Mouse (Mus musculus) fibroblast of lung, adult 2 months (primary cell): ENCODE measurements around the gene Gm20547.

Source experiments
- DNase-seq: peaks from one replicate; pipeline ENCODE4 v3.0.0-alpha.2; 2011; ENCODE audit warnings: low read depth

Gm20547 gene

GRCm38 (mm10) chr17:34896366-34896765, 14.5 kb upstream of the Gm20547 start:
- no peak for DNase-seq

- DNase-seq = no peak
These were observed 13.9 kb upstream of the Gm20547 start for GRCm38 (mm10) chr17:34895724-34896123.

DNA sequence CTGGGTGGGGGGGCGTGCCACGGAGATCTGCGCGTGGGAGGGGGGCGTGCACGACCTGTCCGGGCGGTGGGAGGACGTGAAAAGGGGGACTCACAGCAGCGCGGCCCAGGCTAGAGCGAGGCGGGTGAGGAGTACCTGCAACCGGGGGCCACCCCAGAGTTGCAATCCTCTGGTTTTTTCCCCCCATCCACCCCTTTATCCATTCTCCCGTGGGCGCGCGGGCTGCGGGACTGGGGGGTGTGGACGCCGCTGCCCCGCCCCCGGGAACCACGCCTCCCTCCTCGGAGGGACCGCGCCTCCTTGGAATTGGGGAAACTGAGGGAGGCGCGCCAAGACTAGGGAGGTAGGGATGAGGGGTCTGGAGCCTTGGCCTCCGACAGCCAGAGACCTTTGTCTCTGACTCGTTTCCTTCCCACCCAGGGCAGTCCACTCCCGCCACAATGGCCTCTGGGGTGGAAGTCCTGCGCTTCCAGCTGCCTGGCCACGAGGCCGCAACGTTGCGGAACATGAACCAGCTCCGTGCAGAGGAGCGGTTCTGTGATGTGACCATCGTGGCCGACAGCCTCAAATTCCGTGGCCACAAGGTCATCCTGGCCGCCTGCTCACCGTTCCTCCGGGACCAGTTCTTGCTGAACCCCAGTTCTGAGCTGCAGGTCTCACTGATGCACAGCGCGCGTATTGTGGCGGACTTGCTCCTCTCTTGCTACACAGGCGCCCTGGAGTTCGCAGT, 13.1 kb upstream of the Gm20547 start:
- DNase-seq = no peak

GRCm38 (mm10) chr17:34894074-34894597, 12.3 kb upstream of the Gm20547 start:
- DNase-seq = peak; percentile 79

DNA sequence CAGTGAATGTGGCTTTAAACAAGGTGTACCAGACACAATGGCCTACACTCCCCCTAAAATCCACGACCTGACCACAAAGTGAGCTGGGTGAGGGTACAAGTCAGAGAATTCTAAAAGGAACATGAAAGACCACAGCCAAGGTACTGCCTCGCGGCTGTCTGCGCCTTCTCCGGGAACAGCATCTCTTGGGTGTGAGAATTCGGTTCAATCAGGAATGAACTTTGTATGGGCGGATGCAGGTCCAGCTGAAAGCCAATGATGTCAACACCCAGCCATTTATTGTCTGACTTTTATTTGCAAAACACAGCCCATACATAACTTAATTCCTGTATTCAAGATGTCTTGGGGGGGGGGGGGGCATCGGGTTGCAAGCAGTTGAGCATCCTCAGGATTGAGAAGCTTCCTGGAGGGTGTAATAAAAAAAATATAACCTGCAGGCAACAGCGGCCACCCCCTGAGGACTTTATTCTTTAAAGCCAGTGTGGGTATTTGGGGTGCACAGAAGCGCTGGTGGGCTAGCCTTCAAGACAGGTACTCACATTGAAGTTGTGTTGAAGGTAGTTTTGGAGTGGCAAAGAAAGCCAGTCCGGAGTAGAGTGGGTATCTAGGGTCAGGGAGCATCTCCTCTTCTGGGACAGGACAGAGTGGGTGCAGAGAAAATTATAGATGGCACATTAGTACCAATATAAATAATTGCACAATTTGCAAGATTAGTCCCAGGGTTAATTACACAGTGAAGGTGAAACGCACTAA, 11.4 kb upstream of the Gm20547 start:
- DNase-seq = no peak

- DNase-seq = no peak
These were observed 9.5 kb upstream of the Gm20547 start for GRCm38 (mm10) chr17:34891377-34891776.

DNA sequence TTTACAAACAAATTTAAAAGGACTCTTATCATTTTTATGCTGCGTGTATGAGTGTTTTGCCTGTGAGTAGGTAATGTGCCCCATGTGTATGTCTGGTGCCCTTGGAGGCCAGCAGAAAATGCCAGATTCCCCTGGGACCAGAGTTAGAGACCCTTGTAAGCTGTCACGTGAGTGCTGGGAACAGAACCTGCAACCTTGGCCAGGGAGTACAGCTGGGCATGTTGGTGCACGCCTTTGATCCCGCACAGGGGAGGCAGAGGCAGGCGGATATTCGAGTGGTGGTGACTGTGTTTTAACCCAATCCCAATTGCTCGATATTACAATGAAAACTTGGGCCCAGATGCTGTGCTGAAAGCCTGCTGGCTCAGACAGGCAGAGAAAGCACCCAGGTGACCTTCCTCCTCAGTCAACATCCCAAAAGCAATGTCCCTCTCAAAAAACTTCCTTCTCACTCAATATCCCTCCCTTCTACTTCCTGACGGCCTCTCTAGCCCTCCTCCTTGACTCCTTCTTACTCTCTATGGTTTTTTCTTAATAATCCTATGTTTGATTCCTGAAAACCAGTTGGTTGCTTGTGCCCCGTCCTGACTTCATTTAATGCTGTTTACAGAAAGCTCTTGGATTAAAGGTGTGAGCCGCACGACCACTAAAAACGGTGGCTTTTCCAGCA, 8.4 kb upstream of the Gm20547 start:
- DNase-seq = no peak

GRCm38 (mm10) chr17:34887942-34888341, 6.1 kb upstream of the Gm20547 start:
- no peak for DNase-seq

DNA sequence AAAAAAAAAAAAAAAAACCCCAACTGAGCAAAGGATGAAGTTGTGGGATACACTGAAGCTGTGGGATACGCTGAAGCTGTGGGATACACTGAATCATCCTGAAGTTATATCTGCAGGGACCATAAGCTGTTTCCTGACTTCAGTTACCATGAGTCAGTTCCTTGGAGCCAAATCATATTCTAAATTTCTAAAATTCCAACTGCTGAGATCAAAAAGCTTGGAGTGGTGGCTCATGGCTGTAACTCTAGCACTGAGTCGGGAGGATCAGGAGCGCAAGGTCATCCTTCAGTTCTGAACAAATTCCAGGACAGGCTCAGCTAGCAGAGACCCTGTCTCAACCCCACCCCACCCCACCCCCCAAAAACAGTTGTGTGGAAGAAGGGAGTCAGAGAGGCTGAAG, 3.8 kb upstream of the Gm20547 start:
- no peak for DNase-seq

DNA sequence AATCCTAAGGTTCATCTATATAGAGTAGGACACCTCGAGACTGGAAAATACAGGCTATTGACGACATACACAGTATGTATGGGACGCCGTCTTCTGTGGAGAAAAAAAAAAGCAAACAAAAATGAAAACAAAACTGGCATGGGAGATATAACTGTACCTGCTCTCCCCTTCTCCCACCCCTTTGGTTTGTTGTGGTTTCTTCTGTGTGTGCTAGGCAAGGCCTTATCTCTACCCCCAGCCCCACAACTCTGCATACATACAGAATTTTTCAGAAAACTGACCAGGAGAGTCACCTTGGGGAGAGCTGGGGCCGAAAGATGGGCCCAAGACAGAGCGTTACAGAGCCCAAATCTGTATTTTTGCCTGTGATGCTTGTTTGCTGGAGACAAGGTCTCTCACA, 2.9 kb upstream of the Gm20547 start:
- no peak for DNase-seq

- no peak for DNase-seq
These were observed 1.5 kb upstream of the Gm20547 start for GRCm38 (mm10) chr17:34883332-34883731.

DNA sequence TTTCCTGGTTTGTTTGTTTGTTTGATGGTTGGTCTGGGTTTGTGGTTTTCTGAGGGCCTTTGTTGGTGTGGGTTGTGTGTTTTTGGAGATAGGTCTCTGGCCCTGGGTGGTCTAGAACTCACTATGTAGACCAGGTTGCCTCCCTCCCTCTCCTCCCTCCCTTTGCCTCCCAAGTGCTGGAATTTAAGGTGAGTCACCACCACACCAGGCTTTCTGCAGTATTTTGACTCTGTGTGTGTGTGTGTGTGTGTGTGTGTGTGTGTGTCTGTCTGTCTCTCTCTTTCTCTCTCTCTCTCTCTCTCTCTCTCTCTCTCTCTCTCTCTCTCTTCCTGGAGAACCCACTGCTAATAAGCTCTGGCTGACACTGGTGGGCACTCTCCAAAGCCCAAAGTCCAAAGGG, 676 bp downstream of the Gm20547 start:
- no peak for DNase-seq

- no peak for DNase-seq
These were observed 2.4 kb downstream of the Gm20547 start, which contains the start of gene Zbtb12 for GRCm38 (mm10) chr17:34879336-34879879. Zbtb12 (plus strand) TSS chr17:34879483.

DNA sequence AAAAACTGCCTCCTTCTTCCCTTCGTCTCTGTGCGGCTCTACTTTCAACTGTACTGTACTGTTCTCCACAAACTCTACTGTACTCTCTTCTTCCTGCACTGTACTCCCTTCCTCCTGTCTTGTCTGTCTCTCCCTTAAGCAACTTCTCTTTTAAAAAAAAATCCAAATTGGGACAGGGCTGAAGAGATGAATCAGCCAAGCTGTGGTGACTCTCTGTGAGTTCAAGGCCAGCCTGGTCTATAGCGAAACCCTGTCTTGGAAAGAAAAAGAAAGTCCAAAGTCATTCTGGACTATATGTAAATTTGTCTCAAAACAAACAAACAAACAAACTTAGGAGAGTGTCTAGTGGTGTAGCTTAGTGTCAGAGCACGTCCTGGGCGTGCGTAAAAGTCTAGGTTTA, 7.5 kb downstream of the Gm20547 start:
- no peak for DNase-seq

DNA sequence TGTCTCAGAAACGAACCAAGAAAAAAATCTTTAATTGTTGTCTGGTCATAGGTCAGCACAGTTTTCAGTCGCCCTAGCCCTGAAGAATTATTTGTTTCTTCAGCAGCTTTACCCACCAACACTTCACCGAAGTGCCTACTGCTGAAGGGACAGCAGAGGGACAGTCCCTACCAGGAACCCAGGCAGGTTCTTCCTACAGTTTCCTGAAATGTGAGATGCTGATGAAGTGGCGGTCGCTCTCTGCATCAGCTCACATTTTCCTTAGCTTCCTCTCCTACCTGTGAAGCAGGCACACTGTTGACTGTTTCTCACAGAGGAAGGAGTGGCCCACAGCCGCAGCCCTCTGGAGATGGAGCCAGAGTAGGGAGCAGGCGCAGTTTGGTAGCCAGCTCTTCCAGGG, 15.9 kb downstream of the Gm20547 start:
- no peak for DNase-seq

- DNase-seq = no peak
These were observed 19.3 kb downstream of the Gm20547 start, which contains the start of gene Cfb for GRCm38 (mm10) chr17:34862416-34863081. Cfb (minus strand) TSS chr17:34862518.

GRCm38 (mm10) chr17:34861704-34862415, 20.0 kb downstream of the Gm20547 start:
- DNase-seq = no peak

GRCm38 (mm10) chr17:34860514-34860913, 21.3 kb downstream of the Gm20547 start:
- no peak for DNase-seq

DNA sequence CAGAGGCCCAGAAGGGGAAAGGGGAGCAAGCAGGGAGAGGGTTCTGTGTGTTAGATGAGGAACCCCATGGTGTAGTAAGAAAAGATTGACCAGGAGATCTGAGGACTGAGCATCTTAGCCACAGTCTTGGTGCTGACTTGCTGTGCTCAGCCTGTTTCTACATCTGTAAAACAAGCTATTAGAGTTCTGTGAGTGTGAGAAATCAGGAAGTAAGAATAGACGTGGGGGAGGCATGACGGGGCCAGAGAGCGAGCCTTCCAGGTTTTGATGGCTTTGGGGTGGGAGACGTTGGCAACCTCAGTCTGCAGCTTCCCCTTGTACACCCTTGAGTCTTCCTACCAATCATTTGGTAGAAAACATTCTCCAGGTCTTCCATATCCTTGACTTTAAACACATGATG, 23.2 kb downstream of the Gm20547 start:
- no peak for DNase-seq

DNA sequence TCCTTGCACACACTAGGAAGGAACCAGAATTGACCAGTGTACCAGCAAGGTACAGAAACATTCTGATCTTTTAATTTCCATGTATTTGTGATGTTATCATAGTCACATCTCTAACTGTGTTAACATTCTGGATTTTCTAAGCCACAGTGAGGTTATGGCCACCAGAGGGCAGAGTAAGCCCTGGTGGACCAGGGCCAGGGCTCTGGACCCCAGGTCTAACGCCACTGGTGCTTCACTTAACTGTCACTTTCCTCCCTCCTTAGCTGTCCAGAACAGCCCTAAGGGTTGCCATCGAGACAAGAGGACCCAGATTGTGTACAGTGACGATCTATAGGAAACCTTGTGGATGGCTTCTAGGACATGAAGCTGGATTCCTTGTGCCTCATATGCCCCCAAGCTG, 26.0 kb downstream of the Gm20547 start:
- DNase-seq = no peak

DNA sequence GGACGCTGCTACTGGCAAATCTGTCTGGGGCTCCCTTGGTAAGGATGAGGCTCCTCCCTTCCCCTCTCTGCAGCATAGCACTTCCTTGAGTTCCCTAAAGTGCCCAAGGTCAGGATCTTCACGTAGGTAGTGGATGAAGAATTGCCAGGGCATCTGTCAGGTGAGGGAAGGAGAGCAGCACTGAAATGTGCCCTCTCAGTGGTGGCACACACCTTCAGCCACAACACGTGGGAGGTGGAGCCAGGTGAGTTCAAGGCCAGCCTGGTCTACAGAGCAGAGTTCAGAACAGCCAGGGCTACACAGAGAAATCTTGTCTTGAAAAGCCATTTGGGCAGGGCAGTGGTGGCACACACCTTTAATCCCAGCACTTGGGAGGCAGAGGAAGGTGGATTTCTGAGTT, 27.1 kb downstream of the Gm20547 start:
- no peak for DNase-seq
